Mouse (Mus musculus) heart, embryonic 14.5 days (tissue): ENCODE results near the gene Cidec. TPM values are rescaled to one million over a fixed set of nuclear protein-coding genes. Genes with fewer than 3 reads are reported as not detected.

ENCODE experiments used
- ATAC-seq: fragments of 200-750 bp; cut with Nextera tagmentation; 2 replicates; pipeline ENCODE4 v1.8.0; 2017; ENCODE audit warnings: low read depth, moderate TSS enrichment; ENCODE audit not compliant: insufficient number of reproducible peaks, insufficient read depth, low FRiP score
- H3K27ac ChIP-seq, 2 experiments: fragments of 200-500 bp in 1 of 2; fragments of 300-500 bp in 1 of 2; sonication (generic) in 1 of 2; replicated peaks in 1 of 2; 2 replicates each; pipeline ENCODE4 v1.5.1; 2012 to 2014; ENCODE audit warnings: low read depth in 2 of 2, low read length in 2 of 2, control low read depth in 1 of 2, mild to moderate bottlenecking in 1 of 2, mixed read lengths in 1 of 2; ENCODE audit not compliant: control insufficient read depth in 1 of 2, insufficient read depth in 1 of 2
- H3K27me3 ChIP-seq: fragments of 300-500 bp; sonication (generic); 2 replicates; pipeline ENCODE4 v1.6.1; 2014; ENCODE audit warnings: mild to moderate bottlenecking, low read length, control low read depth; ENCODE audit not compliant: control insufficient read depth, insufficient read depth
- H3K36me3 ChIP-seq: fragments of 300-500 bp; sonication (generic); 2 replicates; pipeline ENCODE4 v1.6.1; 2014; ENCODE audit warnings: mild to moderate bottlenecking, control low read depth, low read length, mixed read lengths; ENCODE audit not compliant: control insufficient read depth, insufficient read depth
- H3K4me1 ChIP-seq, 2 experiments: fragments of 200-500 bp in 1 of 2; fragments of 300-500 bp in 1 of 2; sonication (generic) in 1 of 2; 2 replicates each; pipeline ENCODE4 v1.6.1; 2012 to 2014; ENCODE audit warnings: low read length in 2 of 2, control low read depth in 1 of 2, mixed read lengths in 1 of 2; ENCODE audit not compliant: control insufficient read depth in 2 of 2, insufficient read depth in 2 of 2
- H3K4me2 ChIP-seq: fragments of 300-500 bp; sonication (generic); 2 replicates; pipeline ENCODE4 v1.6.1; 2014; ENCODE audit warnings: mild to moderate bottlenecking, low read length
- H3K4me3 ChIP-seq, 2 experiments: fragments of 200-500 bp in 1 of 2; fragments of 300-500 bp in 1 of 2; sonication (generic) in 1 of 2; 2 replicates each; pipeline ENCODE4 v1.5.1; 2012 to 2014; ENCODE audit warnings: low read length in 2 of 2, mild to moderate bottlenecking in 2 of 2, control low read depth in 1 of 2, low read depth in 1 of 2, moderate library complexity in 1 of 2; ENCODE audit not compliant: control insufficient read depth in 1 of 2, insufficient read depth in 1 of 2
- H3K9ac ChIP-seq: fragments of 300-500 bp; sonication (generic); 2 replicates; pipeline ENCODE4 v1.6.1; 2014; ENCODE audit warnings: mild to moderate bottlenecking, low read length
- H3K9me3 ChIP-seq: fragments of 300-500 bp; sonication (generic); 2 replicates; pipeline ENCODE4 v1.6.1; 2016; ENCODE audit warnings: low read length, control low read depth; ENCODE audit not compliant: control insufficient read depth
- WGBS: fragments of 180-500 bp; shearing (Covaris S2); extraction: QIAGEN DNeasy Blood & Tissue Kit; methylation state at CpG from one replicate; pipeline ENCODE4 v1.1.7; 2014; 5-methylcytosine and 5-hydroxymethylcytosine counted together
- polyA plus RNA-seq: library from polyadenylated mRNA; unstranded; fragments of >200 nt; fragmentation: Nextera tagmentation; extraction: Ambion mirVana; gene quantifications from 2 replicates; pipeline ENCODE4 v1.2.1, GENCODE M21; 2014

Gene Cidec
- polyA plus RNA-seq, 1 experiment from 2014 or later: not detected

- Histone ChIP-seq H3K27me3 (no peaks in the 10 kb centered on the region), H3K9ac (no peak overlapping the region), H3K4me2 (no peak overlapping the region), H3K27ac (no peak overlapping the region), H3K36me3 (no peaks in the 10 kb centered on the region), H3K9me3 (no peaks in the 10 kb centered on the region), H3K4me3 (no peak overlapping the region), H3K4me1 (peaks cover 2% of the 10 kb centered on the region in 2 experiments; a peak in 1 of 4 replicates)
- no peak for ATAC-seq
- 72% methylated on average over 12 of the region's 12 CpGs for whole genome bisulfite sequencing
Measured at GRCm38 (mm10) chr6:113437135-113437534, 1.6 kb upstream of the Cidec start.

DNA sequence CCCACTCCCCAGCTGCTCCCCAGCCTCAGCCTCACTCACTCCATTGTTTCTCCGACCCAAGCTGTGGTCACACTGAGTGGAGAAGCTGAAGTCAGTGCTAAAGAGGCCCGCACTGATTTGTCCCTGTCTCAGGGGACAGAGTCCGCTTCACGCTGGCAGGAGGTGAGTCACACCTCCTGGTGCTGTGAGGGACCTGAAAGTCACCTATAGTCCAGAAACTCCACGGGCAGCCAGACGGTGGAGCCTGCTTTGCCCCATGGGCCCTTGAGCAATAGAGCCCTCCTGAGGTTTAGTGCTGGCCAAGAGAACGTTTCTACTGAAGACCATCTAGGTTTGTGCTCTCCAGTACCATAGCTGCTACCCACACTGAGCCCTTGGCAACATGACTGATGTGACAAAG lies 869 bp downstream of the Cidec start:
- H3K36me3 ChIP-seq: no peaks in the 10 kb centered on the region
- H3K27me3 ChIP-seq: no peaks in the 10 kb centered on the region
- H3K4me2 ChIP-seq: no peak overlapping the region
- no peak overlapping the region for H3K9ac ChIP-seq
- no peak for ATAC-seq
- H3K9me3 ChIP-seq: no peaks in the 10 kb centered on the region
- H3K27ac ChIP-seq: no peak overlapping the region
- H3K4me3 ChIP-seq: no peak overlapping the region
- WGBS: 66% methylated on average over 7 of the region's 7 CpGs
- H3K4me1 ChIP-seq: no peaks in the 10 kb centered on the region

GRCm38 (mm10) chr6:113433661-113434060 lies 1.9 kb downstream of the Cidec start:
- WGBS: 69% methylated on average over 3 of the region's 3 CpGs
- Histone ChIP-seq H3K36me3 (no peaks in the 10 kb centered on the region), H3K4me1 (no peaks in the 10 kb centered on the region), H3K27me3 (no peaks in the 10 kb centered on the region), H3K9me3 (no peaks in the 10 kb centered on the region), H3K27ac (no peak overlapping the region), H3K9ac (no peak overlapping the region), H3K4me2 (no peak overlapping the region), H3K4me3 (no peak overlapping the region)
- ATAC-seq: no peak

DNA sequence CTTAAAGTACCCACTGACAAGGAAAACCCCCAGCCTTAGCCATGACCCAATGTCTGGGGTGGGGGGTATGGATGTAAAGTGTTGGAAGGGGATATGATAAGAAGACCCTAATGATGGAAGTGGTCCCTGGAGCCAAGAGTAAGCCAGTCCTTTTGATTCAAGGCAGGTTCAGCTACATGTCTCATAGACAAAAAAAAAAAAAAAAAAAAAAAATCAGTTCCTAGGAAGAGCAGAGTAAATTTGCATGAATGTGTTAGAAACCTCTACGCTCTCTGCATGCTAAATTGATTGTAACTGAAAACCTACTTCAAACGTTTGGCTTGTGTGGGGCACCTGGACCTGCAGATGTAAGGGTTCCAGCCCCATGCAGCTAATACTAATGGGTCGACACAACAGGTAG lies 3.8 kb downstream of the Cidec start:
- Histone ChIP-seq H3K4me1 (no peaks in the 10 kb centered on the region), H3K9me3 (no peaks in the 10 kb centered on the region; the same call in 1 of the 2 replicates), H3K36me3 (no peaks in the 10 kb centered on the region), H3K4me3 (no peak overlapping the region), H3K27me3 (no peaks in the 10 kb centered on the region), H3K9ac (no peak overlapping the region), H3K4me2 (no peak overlapping the region), H3K27ac (no peak overlapping the region)
- no peak for ATAC-seq
- WGBS: 53% methylated on average over 3 of the region's 3 CpGs

DNA sequence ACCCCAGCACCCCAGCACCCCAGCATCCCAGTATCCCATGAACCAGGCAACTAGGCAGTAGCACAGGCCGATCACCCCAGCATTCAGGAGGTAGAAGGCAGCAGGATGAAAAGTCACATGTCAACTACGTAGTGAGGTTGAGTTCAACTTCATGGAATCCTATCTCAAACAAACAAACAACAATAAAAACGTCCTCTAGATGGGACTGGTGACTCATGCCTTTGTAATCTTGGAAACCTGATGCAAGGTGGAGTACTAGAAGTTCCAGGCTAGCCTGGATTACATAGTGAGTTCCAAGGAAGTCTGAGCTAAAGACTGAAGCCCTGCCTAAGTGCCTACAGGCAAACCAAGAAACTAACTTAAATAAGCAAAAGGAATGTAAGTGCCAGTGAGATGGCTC lies 4.7 kb downstream of the Cidec start:
- Histone ChIP-seq H3K4me1 (no peaks in the 10 kb centered on the region), H3K27ac (no peak overlapping the region), H3K9ac (no peak overlapping the region), H3K9me3 (no peaks in the 10 kb centered on the region; the same call in 1 of the 2 replicates), H3K27me3 (no peaks in the 10 kb centered on the region), H3K4me2 (no peak overlapping the region), H3K4me3 (no peak overlapping the region), H3K36me3 (no peaks in the 10 kb centered on the region)
- no peak for ATAC-seq
- 54% methylated on average over 3 of the region's 3 CpGs for WGBS

DNA sequence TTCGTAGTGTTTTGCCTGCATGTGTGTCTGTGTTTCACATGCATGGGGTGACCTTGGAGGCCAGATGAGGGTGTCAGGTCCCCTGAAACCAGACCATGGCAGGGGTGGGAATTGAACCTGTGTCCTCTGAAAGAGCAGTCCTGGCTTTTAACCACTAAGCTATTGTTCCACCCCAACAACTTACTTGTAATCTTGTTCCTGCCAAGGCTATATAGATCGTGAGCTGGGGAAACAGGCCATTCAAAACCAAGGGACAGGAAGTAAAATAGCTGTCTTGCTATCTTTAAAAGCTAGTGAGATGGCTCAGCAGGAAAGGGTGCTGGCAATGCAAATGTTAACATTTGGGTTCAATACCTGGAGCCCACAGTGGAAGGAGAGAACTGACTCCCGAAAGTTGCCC lies 5.6 kb downstream of the Cidec start:
- WGBS: 66% methylated on average over 3 of the region's 3 CpGs
- no peak for ATAC-seq

GRCm38 (mm10) chr6:113428006-113428405 lies 7.6 kb downstream of the Cidec start:
- H3K4me2 ChIP-seq: no peak overlapping the region
- no peaks in the 10 kb centered on the region for H3K36me3 ChIP-seq
- no peaks in the 10 kb centered on the region for H3K27me3 ChIP-seq
- no peak overlapping the region for H3K27ac ChIP-seq
- no peak for ATAC-seq
- 88% methylated on average over 16 of the region's 16 CpGs for WGBS
- H3K4me1 ChIP-seq: no peaks in the 10 kb centered on the region
- no peak overlapping the region for H3K4me3 ChIP-seq
- H3K9me3 ChIP-seq: no peaks in the 10 kb centered on the region; the same call in 1 of the 2 replicates
- no peak overlapping the region for H3K9ac ChIP-seq

More for the DNA sequence above, 5.6 kb downstream of the Cidec start:
- H3K27me3 ChIP-seq: no peaks in the 10 kb centered on the region
- no peak overlapping the region for H3K27ac ChIP-seq
- no peak overlapping the region for H3K4me2 ChIP-seq
- no peak overlapping the region for H3K4me3 ChIP-seq
- H3K36me3 ChIP-seq: no peaks in the 10 kb centered on the region
- H3K4me1 ChIP-seq: no peaks in the 10 kb centered on the region
- H3K9ac ChIP-seq: no peak overlapping the region
- H3K9me3 ChIP-seq: no peaks in the 10 kb centered on the region; the same call in 1 of the 2 replicates

GRCm38 (mm10) chr6:113427397-113427796 lies 8.2 kb downstream of the Cidec start:
- H3K27ac ChIP-seq: no peak overlapping the region
- H3K36me3 ChIP-seq: no peaks in the 10 kb centered on the region
- H3K9ac ChIP-seq: no peak overlapping the region
- no peak overlapping the region for H3K4me3 ChIP-seq
- 47% methylated on average over 3 of the region's 3 CpGs for WGBS
- no peaks in the 10 kb centered on the region for H3K4me1 ChIP-seq
- ATAC-seq: no peak
- no peaks in the 10 kb centered on the region; the same call in 1 of the 2 replicates for H3K9me3 ChIP-seq
- no peaks in the 10 kb centered on the region for H3K27me3 ChIP-seq
- no peak overlapping the region for H3K4me2 ChIP-seq
